Mouse (Mus musculus): ENCODE measurements around the gene Klf17. TPM values are rescaled to one million over a fixed set of nuclear protein-coding genes. Genes with fewer than 3 reads are reported as not detected.
"Not testable (repeated sequence)": the region's sequence is repeated elsewhere in the genome, so short reads cannot be mapped to it uniquely, and the experiment has no call there.

The Klf17 gene
- polyA plus RNA-seq (2015; fragmentation: Nextera tagmentation; extraction: Ambion mirVana): not detected in 2 replicates

GRCm38 (mm10) chr4:117765416-117765815 lies at the start of gene Klf17:
TSS of gene Klf17 (minus strand) at chr4:117765648.
- no peak within 1 kb of the TSS for H3K9ac ChIP-seq
- H3K4me3 ChIP-seq: no peak within 1 kb of the TSS
- no peak within 1 kb of the TSS for H3K27ac ChIP-seq
- H3K27me3 ChIP-seq: no peaks in the 10 kb centered on the region
- H3K4me2 ChIP-seq (replicated peaks): no peak within 1 kb of the TSS
- WGBS: 72% methylated on average over 11 of the region's 12 CpGs
- H3K9me3 ChIP-seq: no peaks in the 10 kb centered on the region
- ATAC-seq (ENCODE audit: low FRiP score, low read depth): no peak
- no peaks in the 10 kb centered on the region for H3K36me3 ChIP-seq
- H3K4me1 ChIP-seq: no peaks in the 10 kb centered on the region

DNA sequence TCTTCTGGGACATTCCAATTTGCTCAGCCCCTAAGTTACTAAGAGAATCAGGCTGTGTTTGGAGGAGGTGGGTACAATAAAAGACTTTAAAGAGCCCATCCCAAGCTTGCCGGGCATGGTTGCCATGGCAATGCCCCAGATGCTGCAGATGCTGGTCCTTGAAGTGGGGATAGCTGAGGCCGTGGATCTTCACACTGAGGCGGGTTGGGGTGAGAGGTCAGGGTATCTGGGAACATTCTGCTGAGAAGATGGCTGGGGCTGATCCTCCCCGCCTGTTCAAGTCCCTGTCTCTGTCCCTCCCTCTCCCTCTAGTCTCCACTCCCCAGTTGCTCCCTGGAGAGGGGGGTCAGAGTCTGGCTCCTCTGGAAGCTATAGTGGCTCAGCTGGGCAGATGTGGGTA lies 48.9 kb upstream of the Klf17 start:
- Histone ChIP-seq H3K4me1 (peaks cover 4% of the 10 kb centered on the region; the same call in 1 of the 2 replicates), H3K4me2 (replicated peaks) (no peak overlapping the region), H3K27me3 (no peaks in the 10 kb centered on the region), H3K9me3 (no peaks in the 10 kb centered on the region), H3K9ac (no peak overlapping the region), H3K27ac (no peak overlapping the region), H3K4me3 (no peak overlapping the region), H3K36me3 (no peaks in the 10 kb centered on the region)
- WGBS: 28% methylated on average over 4 of the region's 4 CpGs
- no peak for ATAC-seq (ENCODE audit: low FRiP score, low read depth)

GRCm38 (mm10) chr4:117813591-117814192 lies 48.2 kb upstream of the Klf17 start:
- Histone ChIP-seq H3K9me3 (no peaks in the 10 kb centered on the region), H3K4me1 (peaks cover 4% of the 10 kb centered on the region; the same call in 1 of the 2 replicates), H3K4me2 (replicated peaks) (no peak overlapping the region), H3K9ac (no peak overlapping the region), H3K27me3 (no peaks in the 10 kb centered on the region), H3K27ac (no peak overlapping the region), H3K36me3 (no peaks in the 10 kb centered on the region), H3K4me3 (no peak overlapping the region)
- WGBS: 46% methylated on average over 9 of the region's 9 CpGs
- no peak for ATAC-seq (ENCODE audit: low FRiP score, low read depth)

DNA sequence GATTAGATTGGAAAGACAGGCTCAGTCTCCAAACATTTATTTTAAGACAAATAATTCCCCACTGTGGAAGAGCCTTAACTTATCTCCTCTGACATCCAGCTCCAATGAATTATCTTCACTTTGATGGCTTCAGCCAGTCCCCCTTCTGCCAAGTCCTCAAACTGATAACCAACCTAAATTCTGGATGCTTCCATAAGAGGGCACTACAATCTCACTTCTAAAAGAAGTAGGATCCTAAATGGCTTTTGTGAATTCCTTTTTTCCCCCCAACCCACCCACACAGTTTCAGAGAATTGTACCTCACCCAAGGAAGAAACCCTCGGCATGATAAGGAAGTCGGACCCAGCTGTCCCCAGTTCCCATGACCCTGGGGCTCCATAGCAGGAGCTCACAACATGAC lies 45.5 kb upstream of the Klf17 start:
- Histone ChIP-seq H3K27ac (no peak overlapping the region), H3K27me3 (no peaks in the 10 kb centered on the region), H3K4me1 (peaks cover 4% of the 10 kb centered on the region; the same call in 1 of the 2 replicates), H3K9ac (no peak overlapping the region), H3K4me3 (no peak overlapping the region), H3K9me3 (no peaks in the 10 kb centered on the region), H3K36me3 (no peaks in the 10 kb centered on the region), H3K4me2 (replicated peaks) (no peak overlapping the region)
- ATAC-seq (ENCODE audit: low FRiP score, low read depth): no peak
- 65% methylated on average over 2 of the region's 2 CpGs for WGBS

DNA sequence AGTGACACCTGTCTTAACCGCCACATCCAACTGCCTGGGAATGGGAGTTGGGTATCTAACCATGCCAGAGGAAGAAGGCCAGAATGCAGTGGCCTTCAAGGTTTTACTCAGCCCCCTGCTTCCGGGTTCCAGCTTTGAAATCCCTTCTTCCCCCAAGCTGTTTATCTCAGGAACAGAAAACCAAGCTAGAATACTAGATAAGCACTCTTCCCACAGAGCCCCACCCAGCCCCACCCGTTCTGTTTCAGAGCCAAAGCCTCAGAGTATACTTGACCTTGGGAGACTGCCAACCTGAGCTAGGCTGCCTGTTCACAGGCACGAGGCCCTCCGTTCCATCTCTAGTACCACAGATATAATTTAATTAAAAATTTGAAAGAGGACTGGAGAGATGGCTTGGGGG lies 41.5 kb upstream of the Klf17 start:
- ATAC-seq (ENCODE audit: low FRiP score, low read depth): no peak
- Histone ChIP-seq H3K27ac (no peak overlapping the region), H3K9me3 (no peaks in the 10 kb centered on the region), H3K36me3 (no peaks in the 10 kb centered on the region), H3K4me3 (no peak overlapping the region), H3K27me3 (no peaks in the 10 kb centered on the region), H3K9ac (no peak overlapping the region), H3K4me1 (no peaks in the 10 kb centered on the region), H3K4me2 (replicated peaks) (no peak overlapping the region)
- WGBS: 82% methylated on average over 5 of the region's 5 CpGs

GRCm38 (mm10) chr4:117799904-117800303 lies 34.5 kb upstream of the Klf17 start:
- Histone ChIP-seq H3K4me1 (no peaks in the 10 kb centered on the region), H3K9me3 (no peaks in the 10 kb centered on the region), H3K36me3 (no peaks in the 10 kb centered on the region), H3K27ac (no peak overlapping the region), H3K27me3 (no peaks in the 10 kb centered on the region), H3K4me2 (replicated peaks) (no peak overlapping the region), H3K9ac (no peak overlapping the region), H3K4me3 (no peak overlapping the region)
- 85% methylated on average over 6 of the region's 6 CpGs for WGBS
- ATAC-seq (ENCODE audit: low FRiP score, low read depth): no peak

GRCm38 (mm10) chr4:117788308-117788707 lies 22.9 kb upstream of the Klf17 start:
- ATAC-seq (ENCODE audit: low FRiP score, low read depth): no peak
- Histone ChIP-seq H3K4me2 (replicated peaks) (no peak overlapping the region), H3K4me3 (no peak overlapping the region), H3K4me1 (no peaks in the 10 kb centered on the region), H3K36me3 (no peaks in the 10 kb centered on the region), H3K9ac (no peak overlapping the region), H3K27ac (no peak overlapping the region), H3K9me3 (peaks cover 2% of the 10 kb centered on the region; the same call in 1 of the 2 replicates), H3K27me3 (no peaks in the 10 kb centered on the region)
- 65% methylated on average over 10 of the region's 10 CpGs for WGBS

DNA sequence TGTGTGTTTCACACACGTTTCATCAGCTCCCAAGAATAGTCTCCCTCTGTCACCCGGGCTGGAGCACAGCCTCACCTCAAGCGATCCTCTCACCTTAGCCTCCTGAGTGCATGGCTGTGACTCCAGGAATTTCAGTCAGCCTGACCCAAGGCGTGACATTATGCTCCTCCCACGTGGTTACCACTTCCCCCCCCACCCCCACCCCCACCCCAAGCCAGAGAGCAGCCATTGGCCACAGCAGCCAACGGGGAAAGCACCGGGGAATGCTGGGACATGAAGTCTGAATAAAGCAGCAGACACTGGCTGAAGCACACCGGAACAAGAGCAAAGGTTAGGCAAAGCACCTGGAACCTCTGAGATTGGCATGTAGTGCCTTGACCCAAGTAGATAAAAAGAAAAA lies 21.5 kb upstream of the Klf17 start:
- H3K4me3 ChIP-seq: no peak overlapping the region; the same call in 1 of the 2 replicates
- no peaks in the 10 kb centered on the region for H3K36me3 ChIP-seq
- peak; percentile 67 for ATAC-seq (ENCODE audit: low FRiP score, low read depth)
- H3K9ac ChIP-seq: peak overlapping the region; percentile 36; the same call in 1 of the 2 replicates
- H3K4me1 ChIP-seq: no peaks in the 10 kb centered on the region
- no peak overlapping the region for H3K27ac ChIP-seq
- H3K9me3 ChIP-seq: peaks cover 2% of the 10 kb centered on the region; the same call in 1 of the 2 replicates
- H3K4me2 ChIP-seq (replicated peaks): peak overlapping the region; percentile 42
- 26% methylated on average over 8 of the region's 8 CpGs for WGBS
- no peaks in the 10 kb centered on the region for H3K27me3 ChIP-seq

GRCm38 (mm10) chr4:117782908-117783307 lies 17.5 kb upstream of the Klf17 start:
- ATAC-seq (ENCODE audit: low FRiP score, low read depth): no peak
- no peaks in the 10 kb centered on the region for H3K27me3 ChIP-seq
- 81% methylated on average over 3 of the region's 3 CpGs for WGBS
- no peaks in the 10 kb centered on the region for H3K4me1 ChIP-seq
- no peaks in the 10 kb centered on the region for H3K36me3 ChIP-seq
- peaks cover 2% of the 10 kb centered on the region; the same call in 1 of the 2 replicates for H3K9me3 ChIP-seq
- H3K27ac ChIP-seq: no peak overlapping the region
- H3K9ac ChIP-seq: no peak overlapping the region
- no peak overlapping the region for H3K4me2 ChIP-seq (replicated peaks)
- H3K4me3 ChIP-seq: no peak overlapping the region

GRCm38 (mm10) chr4:117772960-117773359 lies 7.5 kb upstream of the Klf17 start:
- H3K36me3 ChIP-seq: no peaks in the 10 kb centered on the region
- no peak overlapping the region for H3K4me2 ChIP-seq (replicated peaks)
- H3K9me3 ChIP-seq: no peaks in the 10 kb centered on the region
- no peak overlapping the region for H3K27ac ChIP-seq
- H3K9ac ChIP-seq: no peak overlapping the region
- no peak for ATAC-seq (ENCODE audit: low FRiP score, low read depth)
- no peaks in the 10 kb centered on the region for H3K27me3 ChIP-seq
- H3K4me1 ChIP-seq: no peaks in the 10 kb centered on the region
- WGBS: 60% methylated on average over 9 of the region's 9 CpGs
- no peak overlapping the region for H3K4me3 ChIP-seq

DNA sequence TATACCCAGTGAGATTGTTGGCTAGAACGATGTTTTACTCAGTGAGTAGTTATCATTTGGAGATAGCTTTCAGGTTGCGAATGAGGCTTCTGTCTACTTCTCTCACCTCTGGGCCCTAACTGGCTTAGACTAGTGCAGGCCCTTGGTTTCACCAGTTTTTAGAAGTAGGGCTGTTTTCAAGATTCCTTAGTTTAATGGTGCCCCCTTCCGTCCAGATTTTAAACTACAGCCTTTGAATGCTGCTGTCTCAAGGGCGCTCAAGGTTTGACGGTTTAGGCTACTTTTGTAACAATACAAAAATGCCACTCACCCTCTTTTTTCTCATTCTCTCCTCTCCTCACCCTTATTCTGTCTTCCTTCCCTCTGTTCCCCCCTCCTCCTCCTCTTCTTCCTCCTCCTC lies 5.5 kb upstream of the Klf17 start:
- Histone ChIP-seq H3K4me3 (no peak overlapping the region), H3K27ac (no peak overlapping the region), H3K9ac (no peak overlapping the region), H3K36me3 (no peaks in the 10 kb centered on the region), H3K4me1 (no peaks in the 10 kb centered on the region), H3K9me3 (no peaks in the 10 kb centered on the region), H3K27me3 (no peaks in the 10 kb centered on the region), H3K4me2 (replicated peaks) (no peak overlapping the region)
- no peak for ATAC-seq (ENCODE audit: low FRiP score, low read depth)
- whole genome bisulfite sequencing: 20% methylated on average over 5 of the region's 5 CpGs

DNA sequence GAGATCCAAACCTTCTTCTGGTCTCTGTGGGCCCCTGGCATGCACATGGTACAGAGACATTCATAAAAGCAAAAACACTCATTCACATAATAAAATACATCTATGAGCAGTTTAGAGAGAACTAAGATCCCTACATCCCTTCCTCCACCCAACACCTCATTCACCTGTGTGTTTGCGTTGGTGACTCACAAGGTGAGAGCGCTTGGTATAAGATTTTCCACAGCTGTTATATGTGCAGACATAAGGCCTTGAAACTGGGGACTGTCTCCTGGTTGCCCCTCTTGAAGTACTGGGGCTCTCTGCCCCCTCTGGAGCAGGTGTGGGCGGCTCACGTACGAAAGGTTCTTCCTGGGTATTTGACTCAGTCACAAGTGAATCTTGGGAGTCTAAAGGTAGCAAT lies 5.3 kb downstream of the Klf17 start:
- Histone ChIP-seq H3K27ac (no peak overlapping the region), H3K4me3 (no peak overlapping the region), H3K9ac (no peak overlapping the region), H3K4me2 (replicated peaks) (no peak overlapping the region), H3K27me3 (no peaks in the 10 kb centered on the region), H3K4me1 (no peaks in the 10 kb centered on the region), H3K9me3 (no peaks in the 10 kb centered on the region), H3K36me3 (no peaks in the 10 kb centered on the region)
- 93% methylated on average over 5 of the region's 5 CpGs for WGBS
- no peak for ATAC-seq (ENCODE audit: low FRiP score, low read depth)

DNA sequence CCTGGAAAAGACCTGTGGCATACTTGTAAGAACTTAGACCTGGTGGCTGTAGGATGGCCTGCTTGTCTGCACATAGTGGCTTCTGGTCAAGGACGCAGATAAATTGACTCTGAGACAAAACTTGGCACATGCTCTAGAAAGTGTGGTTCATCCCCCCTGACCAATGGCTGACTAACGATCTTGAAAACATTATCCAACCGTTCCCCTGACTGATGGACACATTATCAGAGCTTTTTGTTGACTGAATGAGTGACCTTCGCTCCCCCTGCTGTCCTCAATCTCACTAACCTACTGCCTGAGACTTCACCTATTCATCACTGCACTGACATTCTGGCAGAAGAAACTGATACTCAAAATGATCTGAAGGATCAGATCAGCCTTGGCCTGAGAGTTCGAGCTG lies 13.0 kb downstream of the Klf17 start:
- H3K27me3 ChIP-seq; H3K27ac ChIP-seq; H3K36me3 ChIP-seq; H3K9me3 ChIP-seq; H3K4me3 ChIP-seq; H3K4me1 ChIP-seq; H3K9ac ChIP-seq; ATAC-seq (ENCODE audit: low FRiP score, low read depth); H3K4me2 ChIP-seq (replicated peaks): not testable (repeated sequence)
- WGBS: 76% methylated on average over 5 of the region's 5 CpGs

Measured in limb, embryonic 13.5 days (tissue).